Mouse (Mus musculus): ENCODE measurements around the gene Hoxb5. TPM values are rescaled to one million over a fixed set of nuclear protein-coding genes. Genes with fewer than 3 reads are reported as not detected.

The Hoxb5 gene
- polyA plus RNA-seq, 2 experiments from 2014 or later, result not detected

DNA sequence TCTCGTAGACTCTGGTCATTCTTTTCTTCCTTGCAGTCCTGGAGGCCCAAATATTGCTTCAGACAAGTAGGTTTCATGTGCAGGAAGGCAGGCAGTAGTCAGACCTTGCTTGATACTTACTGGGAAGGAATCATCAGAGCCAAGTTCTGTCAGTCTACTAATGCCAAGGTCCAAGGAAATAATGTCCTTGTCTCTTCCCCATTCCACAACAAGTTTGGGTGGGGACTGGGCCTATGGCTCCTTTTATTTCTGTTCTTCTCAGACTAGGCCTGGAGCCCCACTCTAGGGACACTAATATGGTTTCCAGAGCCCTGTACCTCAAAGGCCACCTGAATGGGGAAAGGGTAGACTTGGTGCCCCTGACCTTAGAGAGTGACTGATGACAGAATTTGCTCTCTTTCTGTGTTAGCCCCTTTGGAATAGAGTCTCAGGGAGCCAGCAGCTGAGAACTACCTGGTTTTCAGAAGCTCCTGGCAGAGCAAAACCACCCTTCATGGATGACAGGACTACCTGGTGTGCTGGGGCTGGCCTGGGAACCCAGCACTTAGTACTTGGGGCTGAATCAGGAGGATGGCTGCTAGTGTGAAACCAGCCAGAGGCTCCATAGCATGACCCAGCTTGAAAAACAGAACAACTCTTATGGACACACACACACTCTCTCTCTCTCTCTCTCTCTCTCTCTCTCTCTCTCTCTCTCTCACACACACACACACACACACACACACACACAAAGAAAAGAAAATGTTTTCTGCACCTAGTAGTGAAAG is 14.5 kb upstream of the Hoxb5 start:
- ATAC-seq, result no peak

DNA sequence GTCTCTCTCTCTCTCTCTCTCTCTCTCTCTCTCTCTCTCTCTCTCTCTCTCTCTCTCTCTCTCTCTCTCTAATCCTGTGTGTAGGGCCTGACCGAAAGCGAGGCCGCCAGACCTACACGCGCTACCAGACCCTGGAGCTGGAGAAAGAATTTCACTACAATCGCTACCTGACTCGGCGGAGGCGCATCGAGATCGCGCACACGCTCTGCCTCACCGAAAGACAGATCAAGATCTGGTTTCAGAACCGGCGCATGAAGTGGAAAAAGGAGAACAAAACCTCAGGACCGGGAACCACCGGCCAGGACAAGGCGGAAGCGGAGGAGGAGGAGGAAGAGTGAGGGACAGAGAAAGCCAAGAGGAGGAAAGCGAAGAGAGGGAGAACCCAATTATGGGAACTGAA is 13.8 kb upstream of the Hoxb5 start:
- no peak for ATAC-seq

DNA sequence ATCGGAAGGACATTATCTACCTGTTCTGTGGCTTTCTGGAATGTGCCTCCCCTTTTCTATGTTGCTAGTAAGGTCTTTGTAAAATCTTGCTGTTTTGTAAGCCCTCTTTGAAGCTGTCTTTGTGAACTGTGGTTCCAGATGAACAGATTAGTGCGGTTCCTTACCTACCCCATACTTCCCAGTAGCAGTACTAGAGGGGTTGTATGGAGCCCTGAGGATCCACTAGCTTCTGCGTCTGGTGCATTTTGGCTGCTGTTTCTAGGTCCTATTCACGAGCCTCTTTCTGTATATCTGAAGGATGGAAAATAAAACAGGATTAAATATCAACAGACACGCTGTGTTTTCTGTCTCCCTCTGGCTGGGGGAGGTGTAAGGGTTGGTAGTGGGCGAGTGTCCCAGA is 13.3 kb upstream of the Hoxb5 start:
- ATAC-seq, result no peak

DNA sequence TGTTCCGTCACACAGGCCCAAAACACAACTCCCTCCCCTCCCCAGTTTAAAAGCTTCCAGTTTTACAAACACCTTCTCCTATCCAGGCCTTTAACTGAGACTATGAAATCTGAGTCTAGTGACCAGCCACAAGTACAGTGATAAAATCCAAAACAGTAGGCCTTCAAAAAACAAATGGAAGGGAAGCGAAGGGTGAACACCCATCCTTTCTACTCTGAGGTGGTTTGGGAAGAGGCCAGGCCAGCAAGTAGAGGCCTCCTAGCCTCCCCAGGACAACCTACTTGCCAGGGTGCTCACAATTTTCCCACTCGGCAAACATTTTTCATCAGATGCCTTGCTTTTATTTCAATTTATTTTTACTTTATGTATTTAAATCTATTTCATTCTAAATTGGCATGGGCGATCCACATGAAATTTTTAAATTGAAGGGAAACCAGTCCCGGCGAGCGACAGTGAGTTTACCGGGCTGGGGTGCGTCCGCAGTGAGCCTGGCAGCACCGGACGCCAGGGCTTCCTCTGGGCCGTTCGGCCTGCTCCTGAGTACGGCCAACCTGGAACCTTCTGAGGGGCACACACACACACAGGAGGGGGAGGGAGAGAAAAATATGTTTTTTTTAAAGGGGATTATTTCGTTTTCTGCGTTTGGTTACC is 12.3 kb upstream of the Hoxb5 start:
- ATAC-seq, result no peak

DNA sequence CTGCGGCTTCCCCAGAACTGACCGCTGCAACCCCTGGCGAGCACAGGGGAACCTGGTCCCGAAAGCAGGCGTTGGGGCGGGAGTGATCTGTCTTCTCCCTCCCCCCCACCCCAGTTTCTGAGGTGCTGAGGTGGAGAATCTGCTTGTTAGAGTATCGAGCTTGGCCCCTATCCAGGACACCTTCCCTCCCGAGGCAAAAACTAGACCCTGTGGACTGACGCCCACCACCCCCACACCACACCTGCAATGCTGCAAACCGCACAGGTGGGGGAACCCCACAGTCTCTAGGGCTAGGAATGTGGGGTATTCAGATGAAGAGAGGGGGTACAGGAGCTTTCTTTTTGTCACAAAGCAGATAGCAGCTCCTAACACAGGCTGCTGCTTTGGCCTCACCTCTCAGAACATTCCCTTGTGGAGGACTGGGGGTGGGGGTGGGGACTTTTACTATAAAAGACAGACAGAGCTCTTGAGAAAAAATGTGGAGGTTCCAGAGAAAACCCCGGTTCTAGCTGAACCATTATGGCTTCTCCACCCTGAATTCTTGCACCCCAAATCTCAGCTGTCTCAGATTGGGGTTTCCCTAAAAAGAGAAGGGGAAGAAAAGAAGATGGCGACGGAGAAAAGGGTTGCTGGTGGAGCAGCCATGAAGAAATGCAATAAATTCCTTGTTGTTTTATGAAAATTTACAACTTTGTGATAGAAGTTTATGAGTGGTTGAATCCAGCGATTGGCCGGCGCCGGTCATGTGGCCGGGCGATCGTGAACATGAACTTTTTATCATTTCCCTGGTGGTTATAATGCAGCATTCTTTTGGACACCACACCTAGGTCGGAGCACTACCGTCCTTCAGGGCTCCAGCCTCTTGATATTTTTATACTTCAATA is 11.2 kb upstream of the Hoxb5 start, which contains the start of gene Hoxb6:
TSS of gene Hoxb6 (plus strand) at position 796 of the 884 bp plus-strand sequence.
- no peak for ATAC-seq

DNA sequence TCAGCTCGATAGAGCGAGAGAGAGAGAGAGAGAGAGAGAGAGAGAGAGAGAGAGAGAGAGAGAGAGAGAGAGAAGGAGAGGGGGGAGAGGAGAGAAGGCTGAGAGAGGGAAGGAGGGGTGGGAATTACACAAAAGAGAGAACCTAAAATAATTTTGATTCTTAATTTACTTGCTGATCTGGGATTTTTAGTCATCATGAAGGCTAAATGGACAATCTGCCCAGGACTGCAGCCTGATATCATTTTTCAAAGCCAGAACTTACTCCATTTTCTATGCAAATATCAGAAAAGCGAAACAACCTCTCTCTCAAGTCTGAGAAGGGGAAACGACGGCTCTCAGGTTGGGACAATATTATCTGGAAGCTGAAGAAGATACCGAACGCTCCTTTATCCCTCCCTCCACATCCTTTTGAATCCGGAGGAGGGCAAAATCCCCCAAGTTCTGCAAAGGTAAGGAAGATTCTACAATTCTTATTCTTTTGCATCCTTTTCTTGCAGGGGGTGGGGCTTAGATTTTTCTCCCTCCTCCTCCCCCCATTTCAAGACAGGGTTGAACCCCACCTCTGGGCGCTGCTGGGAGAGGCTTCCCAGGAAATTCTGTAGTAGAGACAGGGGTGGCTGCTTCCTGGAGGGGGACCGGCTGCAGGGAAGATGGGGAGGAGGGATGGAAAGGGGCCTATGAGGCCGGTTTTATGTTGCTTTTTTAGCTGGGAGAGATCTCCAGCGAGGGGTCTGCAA is 10.4 kb upstream of the Hoxb5 start:
- ATAC-seq, result no peak

DNA sequence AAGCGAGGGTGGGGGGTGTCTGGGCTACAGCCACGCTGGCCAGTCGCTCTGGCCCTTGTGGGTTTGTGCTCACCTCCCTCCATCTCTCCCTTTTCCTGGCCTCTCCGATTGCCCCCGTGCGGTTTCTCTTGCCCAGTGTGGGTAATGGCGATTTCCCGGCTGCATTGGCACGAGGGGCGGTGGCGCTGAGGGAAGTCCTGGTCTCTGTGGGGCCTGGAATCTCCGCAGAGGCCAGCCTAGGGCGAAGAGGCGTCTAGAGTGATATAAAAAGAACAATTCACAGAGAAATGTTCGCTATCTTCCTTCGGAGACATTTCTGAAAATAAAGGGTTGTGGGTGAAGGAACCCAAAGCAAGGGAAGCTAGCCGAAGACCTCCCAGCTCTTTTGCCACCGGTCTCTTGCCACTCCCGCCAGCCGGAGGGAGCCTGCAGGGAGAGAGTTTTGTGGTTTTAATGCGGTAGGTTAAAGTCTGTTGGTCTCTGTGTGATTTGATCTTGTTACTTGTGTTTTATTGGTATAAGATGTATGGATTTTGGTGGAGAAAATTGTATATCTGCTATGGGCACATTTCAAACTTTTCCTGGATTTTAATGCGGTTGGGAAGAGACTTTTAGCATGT is 9.7 kb upstream of the Hoxb5 start:
- ATAC-seq, result no peak

DNA sequence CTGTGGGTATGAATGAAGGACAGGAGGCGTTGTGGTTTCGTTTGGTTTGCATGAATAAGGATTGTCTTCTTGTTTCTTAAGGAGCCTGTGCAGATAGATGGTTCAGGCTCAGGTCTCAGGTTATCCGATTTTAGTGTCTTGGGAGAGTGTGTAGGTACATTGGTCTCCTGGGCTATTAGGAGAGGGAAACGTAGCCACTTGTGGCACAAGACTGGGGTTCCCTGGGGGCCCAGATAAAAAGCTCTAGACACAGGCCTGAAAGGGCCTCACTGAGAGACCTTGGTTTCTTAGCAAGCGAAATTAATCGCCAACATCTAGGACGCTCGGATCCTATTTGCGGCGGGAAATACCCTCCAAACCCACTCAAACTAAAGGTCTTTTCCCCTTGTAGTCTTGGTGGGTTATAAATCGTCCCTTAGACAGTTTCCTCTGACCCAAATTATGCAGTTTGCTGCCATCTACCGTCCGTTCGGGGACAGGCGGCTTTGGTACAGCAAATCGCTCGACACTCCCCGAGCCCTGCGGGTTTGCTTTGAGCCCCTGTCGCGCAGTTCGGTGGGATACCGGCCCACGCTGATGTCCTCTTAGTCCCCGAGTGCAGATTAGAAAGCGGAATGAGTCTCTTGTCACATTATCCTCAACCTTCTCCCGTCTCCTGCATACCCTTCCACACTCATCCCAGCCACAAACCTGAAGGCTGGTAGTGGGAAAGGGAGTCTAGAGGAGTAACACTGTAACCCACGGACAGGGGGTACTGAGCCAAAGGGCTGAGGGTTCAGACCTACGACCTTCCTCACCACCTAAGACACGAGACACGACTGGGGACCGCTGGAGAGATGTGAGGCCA is 8.7 kb upstream of the Hoxb5 start:
- ATAC-seq, result peak; percentile 57

DNA sequence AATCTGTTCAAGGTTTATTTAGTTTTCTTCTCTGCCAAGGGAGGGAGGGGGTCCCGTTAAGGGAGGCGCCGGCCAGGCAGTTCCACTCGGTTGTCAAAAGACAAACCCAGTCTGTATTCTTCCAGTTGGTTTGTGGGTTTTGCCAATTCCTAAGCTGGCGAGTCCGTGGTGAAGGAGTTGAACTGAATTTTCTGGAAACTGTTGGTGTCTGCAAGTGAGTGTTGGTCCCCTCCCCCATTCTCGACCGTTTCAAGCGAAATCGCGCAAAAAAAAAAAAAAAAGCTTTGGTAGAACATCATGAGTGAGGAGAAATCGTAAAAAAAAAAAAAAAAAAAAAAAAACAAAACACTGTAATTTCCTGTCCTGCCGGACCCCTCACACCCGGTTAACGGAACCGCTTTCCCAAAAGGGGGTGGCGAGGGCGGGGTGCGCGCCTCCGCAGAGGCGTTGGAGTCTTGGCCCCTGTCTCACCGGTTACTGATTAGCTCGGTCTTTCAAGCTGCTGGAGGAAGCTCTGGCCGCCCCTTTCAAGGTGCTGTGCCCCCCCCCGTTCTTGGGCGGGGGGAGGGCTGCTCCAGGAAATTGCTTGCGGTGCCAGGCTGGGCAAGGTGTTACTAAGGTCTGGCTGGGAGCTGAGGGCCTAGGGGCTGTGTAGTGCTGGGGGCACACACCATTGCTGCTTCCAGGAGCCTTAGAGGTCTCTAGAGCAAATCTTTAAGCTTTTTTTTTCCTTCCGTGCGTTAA is 7.9 kb upstream of the Hoxb5 start:
- ATAC-seq, result no peak

DNA sequence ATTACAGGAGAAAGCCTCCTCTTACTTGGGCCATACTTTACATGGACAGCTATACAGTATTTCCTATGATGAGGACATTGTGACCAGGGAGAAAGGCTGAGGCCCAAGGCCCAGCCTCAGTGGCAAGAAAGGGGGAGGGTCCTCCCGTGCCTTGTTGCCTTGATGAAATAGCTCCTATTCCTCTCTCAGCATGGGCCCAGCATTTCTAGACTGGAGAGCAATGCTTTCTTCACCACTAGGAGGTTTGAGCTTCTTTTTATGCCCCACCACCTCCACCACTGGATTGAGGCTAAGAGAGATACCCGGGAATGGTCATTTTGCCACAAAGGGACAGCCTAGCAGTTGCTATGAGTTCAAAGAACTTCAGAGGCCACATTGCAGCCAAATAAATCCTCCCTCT is 6.1 kb upstream of the Hoxb5 start:
- ATAC-seq, result no peak

DNA sequence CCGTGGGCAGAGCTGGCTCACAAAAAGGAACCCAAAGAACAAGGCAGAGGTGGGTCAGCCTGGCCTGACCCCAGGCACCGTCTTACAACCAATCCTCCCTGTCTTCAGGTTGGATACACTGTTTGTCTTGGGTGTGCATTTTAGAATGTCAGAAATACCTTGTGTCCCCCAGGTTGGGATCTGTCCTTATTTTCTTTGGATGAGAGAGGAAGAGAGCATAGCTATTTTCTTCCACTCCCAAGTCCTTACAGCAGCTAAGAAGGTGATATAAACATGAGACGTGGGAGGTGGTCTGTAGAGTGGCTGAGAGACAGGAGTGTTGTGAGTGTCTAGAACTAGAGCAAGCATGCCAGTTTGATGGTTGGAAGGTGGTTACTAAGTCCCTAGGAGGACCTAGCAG is 5.7 kb upstream of the Hoxb5 start:
- no peak for ATAC-seq

DNA sequence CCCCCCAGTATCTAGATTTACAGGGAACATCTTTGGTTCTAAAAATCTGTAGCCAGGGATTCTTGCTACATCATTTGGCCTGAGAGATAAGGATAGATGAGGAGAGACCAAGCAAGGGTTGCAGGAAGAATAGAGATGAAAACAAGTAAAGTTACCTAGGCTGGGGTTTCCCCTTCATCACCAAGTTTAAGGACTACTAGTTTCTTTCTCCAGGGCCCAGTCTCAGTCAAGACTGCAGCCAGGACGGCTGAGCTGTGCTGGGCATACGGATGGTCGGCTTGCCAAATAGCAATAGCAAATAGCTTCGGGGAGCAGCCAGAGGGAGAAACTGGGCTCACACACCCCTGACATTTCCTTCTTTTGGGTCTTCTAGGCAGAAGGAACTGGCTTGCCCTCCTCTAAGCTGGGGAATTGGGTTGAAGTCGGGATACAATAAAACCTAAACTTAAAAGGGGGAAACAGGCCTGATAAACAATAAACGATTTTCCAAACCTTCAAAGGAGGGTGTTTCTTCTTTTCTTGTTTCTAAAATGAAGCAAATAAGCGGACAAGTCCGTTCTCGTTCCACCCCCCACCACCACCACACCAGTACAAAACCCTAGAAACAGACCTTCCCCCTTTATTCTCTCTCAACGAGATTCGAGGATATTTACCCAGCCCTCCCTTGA is 5.0 kb upstream of the Hoxb5 start:
- no peak for ATAC-seq

DNA sequence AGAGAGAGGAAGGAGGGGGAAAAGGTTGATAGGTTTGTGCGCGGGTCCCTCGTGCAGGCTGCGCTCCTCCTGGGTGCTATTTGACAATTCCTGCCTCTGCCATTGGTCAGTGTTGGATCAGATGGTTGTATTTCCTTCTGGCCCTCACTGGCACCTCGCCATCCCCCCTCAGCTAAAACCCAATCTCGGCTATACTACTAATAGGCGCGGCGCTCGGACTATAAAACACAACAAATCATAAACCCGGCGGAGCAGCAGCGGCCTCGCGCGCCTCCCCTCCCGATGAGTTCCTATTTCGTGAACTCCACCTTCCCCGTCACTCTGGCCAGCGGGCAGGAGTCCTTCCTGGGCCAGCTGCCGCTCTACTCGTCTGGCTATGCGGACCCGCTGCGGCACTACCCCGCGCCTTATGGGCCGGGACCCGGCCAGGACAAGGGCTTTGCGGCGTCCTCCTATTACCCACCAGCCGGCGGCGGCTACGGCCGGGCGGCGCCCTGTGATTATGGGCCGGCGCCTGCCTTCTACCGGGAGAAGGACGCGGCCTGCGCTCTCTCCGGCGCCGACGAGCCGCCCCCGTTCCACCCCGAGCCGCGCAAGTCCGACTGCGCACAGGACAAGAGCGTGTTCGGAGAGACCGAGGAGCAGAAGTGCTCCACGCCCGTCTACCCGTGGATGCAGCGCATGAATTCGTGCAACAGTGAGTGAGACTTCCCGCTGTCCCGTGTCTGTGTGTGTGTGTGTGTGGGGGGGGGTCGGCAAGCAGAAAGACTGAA is 4.1 kb upstream of the Hoxb5 start:
- no peak for ATAC-seq

DNA sequence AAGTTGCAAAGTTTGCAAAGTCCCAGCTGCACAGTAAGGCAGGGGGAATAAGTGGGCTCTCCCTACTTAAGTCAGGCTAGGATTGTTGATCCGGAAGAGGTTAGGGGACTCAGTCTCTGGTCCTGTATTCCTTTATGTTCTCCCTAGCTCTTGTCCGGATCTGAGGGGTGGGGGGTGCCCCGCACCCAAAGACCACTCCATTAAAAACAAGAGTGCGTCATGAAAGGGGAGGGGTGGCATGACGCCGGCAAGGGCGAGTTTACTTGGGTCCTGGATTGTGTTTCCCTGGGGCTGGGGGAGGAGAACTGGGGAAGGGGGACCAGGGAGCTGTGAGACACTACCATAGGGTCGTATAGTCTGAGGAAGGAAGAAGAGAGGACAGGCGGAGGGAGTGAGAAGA is 3.4 kb upstream of the Hoxb5 start:
- no peak for ATAC-seq

DNA sequence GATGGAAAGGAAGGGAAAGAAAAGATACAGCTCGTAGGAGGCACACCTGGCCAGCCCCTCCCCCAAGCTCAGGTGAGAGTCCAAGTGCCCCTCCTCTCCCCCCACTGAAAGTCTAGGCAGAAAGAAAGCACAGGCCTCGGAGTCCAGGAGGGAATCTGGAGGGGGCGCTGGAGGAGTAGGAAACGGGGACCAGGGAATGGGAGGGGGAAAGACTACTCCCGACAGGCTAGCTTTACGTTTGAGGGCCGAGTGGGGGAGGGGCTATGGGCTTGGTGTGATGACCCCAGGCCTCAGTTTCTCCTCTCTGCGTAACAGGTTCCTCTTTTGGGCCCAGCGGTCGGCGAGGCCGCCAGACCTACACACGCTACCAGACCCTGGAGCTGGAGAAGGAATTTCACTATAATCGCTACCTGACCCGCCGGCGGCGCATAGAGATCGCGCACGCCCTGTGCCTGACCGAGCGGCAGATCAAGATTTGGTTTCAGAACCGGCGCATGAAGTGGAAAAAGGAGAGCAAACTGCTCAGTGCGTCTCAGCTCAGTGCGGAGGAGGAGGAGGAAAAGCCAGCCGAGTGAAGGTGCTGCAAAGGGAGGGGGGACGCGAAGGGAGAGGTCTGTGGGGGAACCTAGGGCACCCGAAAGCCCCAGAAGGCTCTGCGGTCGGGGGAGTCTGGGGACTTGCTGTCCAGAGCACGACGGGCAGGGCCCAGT is 2.6 kb upstream of the Hoxb5 start:
- no peak for ATAC-seq

DNA sequence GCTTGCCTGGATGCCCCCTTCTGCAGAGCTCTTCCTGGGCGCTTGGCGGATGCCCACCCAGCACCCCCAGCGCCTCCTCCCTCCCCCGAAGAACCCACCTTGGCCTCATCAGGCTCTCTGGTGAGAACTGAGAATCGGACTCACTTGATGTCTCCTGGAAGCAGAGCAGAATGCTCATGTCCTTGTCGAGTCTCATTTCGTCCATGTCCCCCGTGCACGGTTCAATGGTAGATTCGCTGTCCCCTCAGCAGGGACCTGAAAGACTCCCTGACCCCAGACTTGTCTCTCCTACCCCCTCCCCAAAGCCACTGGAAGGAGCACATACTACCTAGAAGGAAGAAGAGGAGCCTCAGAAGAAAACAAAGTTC is 2.1 kb upstream of the Hoxb5 start:
- ATAC-seq, result no peak

DNA sequence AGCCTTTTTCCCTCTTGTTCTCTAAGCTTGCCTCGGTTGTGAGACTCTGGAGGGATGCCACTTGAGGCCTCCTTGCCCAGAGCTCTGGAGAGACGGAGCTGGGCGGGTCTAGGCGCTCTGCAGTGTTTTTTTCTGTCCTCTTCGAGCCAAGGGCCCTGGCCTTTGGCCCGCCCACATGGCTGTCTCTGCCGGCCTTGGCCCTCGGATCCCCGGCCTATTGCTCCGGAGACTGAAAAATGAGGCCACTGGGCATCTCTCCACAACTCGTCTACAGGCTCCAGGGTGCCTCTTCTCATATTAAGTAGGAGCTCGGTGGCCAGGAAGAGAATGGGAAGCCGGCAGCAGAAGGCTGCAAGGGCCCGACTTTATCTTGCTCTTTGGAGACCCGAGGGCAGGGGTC is 1.3 kb upstream of the Hoxb5 start:
- no peak for ATAC-seq

DNA sequence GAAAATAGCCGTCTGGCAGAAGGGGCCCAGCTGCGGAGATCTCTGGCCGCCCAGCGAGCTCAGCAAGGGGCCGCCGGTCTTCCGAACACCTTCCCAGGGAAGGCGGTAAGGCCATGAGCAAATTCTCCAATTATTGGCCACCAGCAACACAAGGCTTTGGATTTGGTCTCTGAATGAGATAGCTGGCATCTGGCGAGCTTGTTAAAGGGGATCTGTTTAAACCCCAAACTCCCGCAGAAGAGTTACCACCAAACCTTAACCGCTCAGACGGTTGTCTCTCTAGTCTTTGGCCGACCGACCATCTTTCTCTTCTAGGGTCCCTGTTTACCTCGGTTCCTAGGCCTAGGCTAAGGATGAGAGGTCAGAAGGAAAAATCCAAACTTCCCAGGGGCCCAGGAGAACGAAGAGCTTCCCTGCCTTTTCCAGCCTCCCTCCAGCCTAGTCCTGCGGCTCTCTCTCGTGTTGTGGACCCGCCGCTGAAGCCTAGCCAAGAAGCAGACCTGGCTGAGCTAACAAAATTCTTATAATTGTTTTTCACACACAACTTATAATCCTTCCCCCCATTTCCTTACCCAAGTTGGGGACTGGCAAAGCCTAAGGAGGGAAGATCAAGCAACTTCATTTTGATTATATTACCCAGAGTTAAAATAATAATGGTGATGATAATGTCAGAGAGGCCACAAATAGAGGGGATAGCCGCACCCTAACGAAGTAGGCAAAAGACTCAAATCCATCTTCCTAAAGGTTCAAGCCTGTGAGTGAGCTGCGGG is 570 bp upstream of the Hoxb5 start:
- no peak for ATAC-seq
